Mouse (Mus musculus) MEL (cell line): Measurements from ENCODE around the gene Stk40.

Experiments
- CHD2 ChIP-seq: IDR thresholded peaks from 2 replicates; pipeline ENCODE4 v1.6.1; 2011; ENCODE audit warnings: low read length, improper control_type of control experiment
- CTCF ChIP-seq, 3 experiments: IDR thresholded peaks in 2 of 3; conservative IDR thresholded peaks in 1 of 3; 2 replicates each; pipeline ENCODE4 v1.5.1; 2011 to 2012; ENCODE audit warnings: low read length in 3 of 3, low read depth in 2 of 3, mild to moderate bottlenecking in 2 of 3, improper control_type of control experiment in 1 of 3, inconsistent platforms in 1 of 3, mixed read lengths in 1 of 3, moderate library complexity in 1 of 3; ENCODE audit not compliant: control insufficient read depth in 1 of 3, insufficient read depth in 1 of 3, poor library complexity in 1 of 3, severe bottlenecking in 1 of 3
- ELF1 ChIP-seq: IDR thresholded peaks from 2 replicates; pipeline ENCODE4 v1.6.1; 2014; ENCODE audit warnings: low read depth, mild to moderate bottlenecking, inconsistent platforms, low read length, improper control_type of control experiment, moderate library complexity
- ETS1 ChIP-seq: IDR thresholded peaks from 2 replicates; pipeline ENCODE4 v1.6.1; 2012; ENCODE audit warnings: low read depth, mild to moderate bottlenecking, inconsistent platforms, low read length, improper control_type of control experiment, moderate library complexity
- JUND ChIP-seq: IDR thresholded peaks from 2 replicates; pipeline ENCODE4 v1.6.1; 2011; ENCODE audit warnings: low read depth, mild to moderate bottlenecking, improper control_type of control experiment, low read length
- MAFK ChIP-seq: IDR thresholded peaks from 2 replicates; pipeline ENCODE4 v1.6.1; 2011; ENCODE audit warnings: low read depth, mild to moderate bottlenecking, low read length, improper control_type of control experiment, borderline replicate concordance
- MYB ChIP-seq: IDR thresholded peaks from 2 replicates; pipeline ENCODE4 v1.6.1; 2011; ENCODE audit warnings: mild to moderate bottlenecking, low read depth, low read length, improper control_type of control experiment
- POLR2A ChIP-seq, 2 experiments: IDR thresholded peaks; 2 replicates each; pipeline ENCODE4 v1.6.1; 2011 to 2012; ENCODE audit warnings: low read length in 2 of 2, mild to moderate bottlenecking in 2 of 2, control low read depth in 1 of 2, improper control_type of control experiment in 1 of 2, low read depth in 1 of 2, moderate library complexity in 1 of 2; ENCODE audit not compliant: control insufficient read depth in 1 of 2, insufficient read depth in 1 of 2, poor library complexity in 1 of 2
- POLR2AphosphoS2 ChIP-seq: IDR thresholded peaks from 2 replicates; pipeline ENCODE4 v1.6.1; 2011; ENCODE audit warnings: low read length, improper control_type of control experiment
- ZC3H11A ChIP-seq: IDR thresholded peaks from 2 replicates; pipeline ENCODE4 v1.6.1; 2012; ENCODE audit warnings: low read depth, mild to moderate bottlenecking, inconsistent platforms, low read length, improper control_type of control experiment
- ZNF384 ChIP-seq: IDR thresholded peaks from 2 replicates; pipeline ENCODE4 v1.6.1; 2012; ENCODE audit warnings: low read depth, mild to moderate bottlenecking, inconsistent platforms, low read length, improper control_type of control experiment

DNA sequence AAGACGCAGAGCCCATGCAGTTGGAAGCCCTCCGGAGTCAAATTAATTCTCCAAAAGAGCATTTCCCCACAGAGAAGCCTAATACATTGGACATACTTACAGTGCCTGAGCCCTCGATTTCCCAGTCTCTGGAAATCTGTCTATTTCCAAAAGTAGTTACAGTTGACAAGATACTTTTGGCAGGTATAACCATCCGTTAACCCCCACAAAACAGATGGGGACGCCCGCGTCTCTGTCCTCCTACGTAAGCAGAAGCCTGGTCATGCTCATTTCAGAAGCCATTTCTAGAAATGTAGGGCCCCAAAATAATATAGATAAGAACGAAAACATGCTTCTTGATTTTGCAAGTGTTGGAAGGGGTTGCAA, 44.8 kb upstream of the Stk40 start:
- TF ChIP-seq ZC3H11A (no peak), CTCF (IDR thresholded peaks at IDR 0.05 in 2 of 3, conservative IDR thresholded peaks at IDR 0.05 in 1 of 3; ENCODE audit: control insufficient read depth in 1 of 3, insufficient read depth in 1 of 3, low read depth in 2 of 3, low read length in 3 of 3, poor library complexity in 1 of 3, severe bottlenecking in 1 of 3) (no peak), JUND (no peak), ETS1 (no peak), POLR2AphosphoS2 (no peak), POLR2A (IDR thresholded peaks at IDR 0.05; ENCODE audit: control insufficient read depth in 1 of 2, insufficient read depth in 1 of 2, low read depth in 1 of 2, low read length in 2 of 2, poor library complexity in 1 of 2) (no peak), ELF1 (no peak), ZNF384 (no peak), MYB (no peak), CHD2 (no peak), MAFK (no peak)
